ENCODE assay signal across 9 mouse cellular contexts in genomic region chr13:23438521-23438920, GRCm38 (mm10). TPM values are rescaled to one million over a fixed set of nuclear protein-coding genes. Genes with fewer than 3 reads are reported as not detected.
DNase-seq lines count a peak whose midpoint lies in the region; ATAC-seq lines count a peak whose summit lies in the region.
"Had no signal": no experiment of that assay in that cellular context is flagged by ENCODE, and none has a peak within 500 bp of the region (broad histone marks: within the 10 kb centered on the region; RNA-seq: fewer than 3 reads in every experiment).

No protein-coding gene starts in this region.

- under 1% methylated on average over 7 of the region's 7 CpGs for WGBS in heart, embryonic 13.5 days

- H3K9me3 ChIP-seq in heart, embryonic 13.5 days: no peaks in the 10 kb centered on the region

- H3K27ac ChIP-seq in heart, embryonic 13.5 days (replicated peaks): peak overlapping the region; percentile 73; the same call in 1 of the 2 replicates

- peak overlapping the region; percentile 74 for H3K4me3 ChIP-seq in heart, embryonic 13.5 days

- peak overlapping the region; percentile 82 for H3K4me2 ChIP-seq in heart, embryonic 13.5 days

- H3K9ac ChIP-seq in heart, embryonic 13.5 days: peak overlapping the region; percentile 74

- no peaks in the 10 kb centered on the region for H3K27me3 ChIP-seq in heart, embryonic 13.5 days (replicated peaks)

- peaks cover 16% of the 10 kb centered on the region for H3K4me1 ChIP-seq in heart, embryonic 13.5 days

- no peak for ATAC-seq in heart, embryonic 13.5 days (ENCODE audit: extremely low read depth, insufficient number of reproducible peaks, low FRiP score, low TSS enrichment)

- H3K36me3 ChIP-seq in heart, embryonic 13.5 days: no peaks in the 10 kb centered on the region

- peak; percentile 18 for DNase-seq in gastrocnemius, adult 18-20 months (ENCODE audit: low spot score)
- no peak for DNase-seq in gastrocnemius, adult 8-10 months (ENCODE audit: low spot score in 2 of 2)
- peak; percentile 71 for DNase-seq in Muller cell, postnatal 12 days (ENCODE audit: inconsistent ontology term)
- peak; percentile 73 for DNase-seq in embryo, embryonic 11 days
- peak; percentile 72 for DNase-seq in kidney, postnatal 10 days
- DNase-seq in lung, postnatal 10 days: peak; percentile 62
- DNase-seq in skeletal muscle tissue, adult 2 months (ENCODE audit: low read depth, low spot score): peak; percentile 36

RNA-seq across cellular contexts. Expression of gene Abt1, which starts 14.9 kb away (rescaled TPM):
- total RNA-seq in gastrocnemius, adult 18-20 months (2021): 1 to 10 TPM; 3.8 to 4.2 TPM
- total RNA-seq in gastrocnemius, adult 8-10 months (2022): 1 to 10 TPM; 3.2 to 4.8 (median 4.0) TPM
- 8.5 and 8.7 TPM in 2 replicates for polyA plus RNA-seq in heart, embryonic 13.5 days (2015; fragmentation: Nextera tagmentation; extraction: Ambion mirVana)

RNA-seq across cellular contexts. Expression of gene Btn1a1, which starts 27.2 kb away (rescaled TPM):
- total RNA-seq in gastrocnemius, adult 18-20 months (2021): not detected
- total RNA-seq in gastrocnemius, adult 8-10 months (2022): not detected
- polyA plus RNA-seq in heart, embryonic 13.5 days (2015; fragmentation: Nextera tagmentation; extraction: Ambion mirVana): 1.1 and 2.2 TPM in 2 replicates
- total RNA-seq: layer of hippocampus, adult 8-10 months had no signal

RNA-seq across cellular contexts. Expression of gene Btn2a2, which starts 50.1 kb away (rescaled TPM):
- not detected for total RNA-seq in gastrocnemius, adult 18-20 months (2021)
- not detected for total RNA-seq in gastrocnemius, adult 8-10 months (2022)
- 0.45 and 0.82 TPM in 2 replicates for polyA plus RNA-seq in heart, embryonic 13.5 days (2015; fragmentation: Nextera tagmentation; extraction: Ambion mirVana)

Comparison
In these comparisons a context has a peak if more than half of its experiments do, and no peak if none do; other contexts are left out.
1. DNase-seq: peak in gastrocnemius, adult 18-20 months (single experiment), Muller cell, postnatal 12 days (single experiment), embryo, embryonic 11 days (single experiment), kidney, postnatal 10 days (single experiment), lung, postnatal 10 days (single experiment) and skeletal muscle tissue, adult 2 months (single experiment); none in gastrocnemius, adult 8-10 months (0 of 2).